Mouse (Mus musculus): Measurements from ENCODE around the gene Sim2. TPM values are rescaled to one million over a fixed set of nuclear protein-coding genes. Genes with fewer than 3 reads are reported as not detected.

The Sim2 gene
- polyA plus RNA-seq, 1 experiment from 2014 or later = 1.4 TPM

- WGBS = 6% methylated on average over 14 of the region's 14 CpGs
- Histone ChIP-seq H3K27ac (no peak overlapping the region), H3K27me3 (peaks cover 98% of the 10 kb centered on the region), H3K4me2 (replicated peaks) (peak overlapping the region; percentile 52), H3K4me1 (peaks cover 38% of the 10 kb centered on the region), H3K9me3 (no peaks in the 10 kb centered on the region), H3K4me3 (peak overlapping the region; percentile 14; the same call in 1 of the 2 replicates), H3K36me3 (no peaks in the 10 kb centered on the region), H3K9ac (no peak overlapping the region)
- ATAC-seq (ENCODE audit: low FRiP score, low read depth) = no peak
Measured at GRCm38 (mm10) chr16:94088819-94089692, 4.3 kb downstream of the Sim2 start.

- H3K4me2 ChIP-seq (replicated peaks) = no peak overlapping the region
- ATAC-seq (ENCODE audit: low FRiP score, low read depth) = no peak
- H3K4me3 ChIP-seq = no peak overlapping the region
- no peak overlapping the region for H3K27ac ChIP-seq
- H3K9ac ChIP-seq = no peak overlapping the region
- 5% methylated on average over 12 of the region's 12 CpGs for WGBS
- peaks cover 94% of the 10 kb centered on the region for H3K27me3 ChIP-seq
- H3K36me3 ChIP-seq = no peaks in the 10 kb centered on the region
- H3K9me3 ChIP-seq = no peaks in the 10 kb centered on the region
- peaks cover 32% of the 10 kb centered on the region for H3K4me1 ChIP-seq
Measured at GRCm38 (mm10) chr16:94092511-94093150, 7.9 kb downstream of the Sim2 start.

- H3K4me3 ChIP-seq = no peak overlapping the region
- no peaks in the 10 kb centered on the region for H3K9me3 ChIP-seq
- 4% methylated on average over 24 of the region's 24 CpGs for WGBS
- 0 out of 2 replicates have a peak overlapping the region, but pooled peaks have one; percentile 4 for H3K4me2 ChIP-seq (replicated peaks)
- no peak for ATAC-seq (ENCODE audit: low FRiP score, low read depth)
- H3K9ac ChIP-seq = no peak overlapping the region
- no peak overlapping the region for H3K27ac ChIP-seq
- peaks cover 38% of the 10 kb centered on the region for H3K4me1 ChIP-seq
- no peaks in the 10 kb centered on the region for H3K36me3 ChIP-seq
- H3K27me3 ChIP-seq = peaks cover 94% of the 10 kb centered on the region
Measured at GRCm38 (mm10) chr16:94093151-94093863, 8.6 kb downstream of the Sim2 start.

GRCm38 (mm10) chr16:94094251-94095108, 9.7 kb downstream of the Sim2 start:
- H3K9me3 ChIP-seq = no peaks in the 10 kb centered on the region
- H3K27me3 ChIP-seq = peaks cover 94% of the 10 kb centered on the region
- WGBS = 3% methylated on average over 48 of the region's 48 CpGs
- H3K4me1 ChIP-seq = peaks cover 40% of the 10 kb centered on the region
- ATAC-seq (ENCODE audit: low FRiP score, low read depth) = no peak
- H3K36me3 ChIP-seq = no peaks in the 10 kb centered on the region
- peak overlapping the region; percentile 27 for H3K4me2 ChIP-seq (replicated peaks)
- no peak overlapping the region for H3K9ac ChIP-seq
- H3K4me3 ChIP-seq = peak overlapping the region; percentile 20
- no peak overlapping the region for H3K27ac ChIP-seq

- Histone ChIP-seq H3K36me3 (no peaks in the 10 kb centered on the region), H3K27ac (no peak overlapping the region), H3K9me3 (no peaks in the 10 kb centered on the region), H3K9ac (no peak overlapping the region), H3K4me2 (replicated peaks) (peak overlapping the region; percentile 27), H3K4me3 (peak overlapping the region; percentile 20), H3K27me3 (peaks cover 94% of the 10 kb centered on the region), H3K4me1 (peaks cover 40% of the 10 kb centered on the region)
- no peak for ATAC-seq (ENCODE audit: low FRiP score, low read depth)
- WGBS = 1% methylated on average over 26 of the region's 26 CpGs
Measured at GRCm38 (mm10) chr16:94095109-94095822, 10.5 kb downstream of the Sim2 start.

GRCm38 (mm10) chr16:94096479-94096878, 11.7 kb downstream of the Sim2 start:
- no peaks in the 10 kb centered on the region for H3K36me3 ChIP-seq
- no peak overlapping the region for H3K4me2 ChIP-seq (replicated peaks)
- H3K4me3 ChIP-seq = no peak overlapping the region
- no peak overlapping the region for H3K27ac ChIP-seq
- peaks cover 89% of the 10 kb centered on the region for H3K27me3 ChIP-seq
- H3K9ac ChIP-seq = no peak overlapping the region
- 2% methylated on average over 14 of the region's 14 CpGs for WGBS
- H3K9me3 ChIP-seq = no peaks in the 10 kb centered on the region
- ATAC-seq (ENCODE audit: low FRiP score, low read depth) = no peak
- H3K4me1 ChIP-seq = peaks cover 41% of the 10 kb centered on the region

GRCm38 (mm10) chr16:94097724-94098455, 13.2 kb downstream of the Sim2 start:
- H3K36me3 ChIP-seq = no peaks in the 10 kb centered on the region
- no peak overlapping the region for H3K9ac ChIP-seq
- H3K4me2 ChIP-seq (replicated peaks) = no peak overlapping the region
- WGBS = 9% methylated on average over 12 of the region's 12 CpGs
- H3K27ac ChIP-seq = no peak overlapping the region
- peaks cover 79% of the 10 kb centered on the region for H3K27me3 ChIP-seq
- peaks cover 44% of the 10 kb centered on the region for H3K4me1 ChIP-seq
- no peak for ATAC-seq (ENCODE audit: low FRiP score, low read depth)
- no peak overlapping the region for H3K4me3 ChIP-seq
- no peaks in the 10 kb centered on the region for H3K9me3 ChIP-seq

GRCm38 (mm10) chr16:94113160-94113559, 28.4 kb downstream of the Sim2 start:
- H3K27me3 ChIP-seq = peaks cover 64% of the 10 kb centered on the region
- WGBS = 78% methylated on average over 7 of the region's 7 CpGs
- H3K4me3 ChIP-seq = no peak overlapping the region
- no peak overlapping the region for H3K27ac ChIP-seq
- no peaks in the 10 kb centered on the region for H3K4me1 ChIP-seq
- H3K4me2 ChIP-seq (replicated peaks) = no peak overlapping the region
- H3K36me3 ChIP-seq = no peaks in the 10 kb centered on the region
- no peak for ATAC-seq (ENCODE audit: low FRiP score, low read depth)
- H3K9me3 ChIP-seq = no peaks in the 10 kb centered on the region
- H3K9ac ChIP-seq = no peak overlapping the region

GRCm38 (mm10) chr16:94114693-94115092, 30.0 kb downstream of the Sim2 start:
- Histone ChIP-seq H3K36me3 (no peaks in the 10 kb centered on the region), H3K27me3 (peaks cover 77% of the 10 kb centered on the region), H3K4me1 (no peaks in the 10 kb centered on the region), H3K9me3 (no peaks in the 10 kb centered on the region), H3K4me2 (replicated peaks) (no peak overlapping the region), H3K4me3 (no peak overlapping the region), H3K27ac (no peak overlapping the region), H3K9ac (no peak overlapping the region)
- ATAC-seq (ENCODE audit: low FRiP score, low read depth) = no peak
- 66% methylated on average over 9 of the region's 9 CpGs for WGBS

GRCm38 (mm10) chr16:94117333-94117732, 32.6 kb downstream of the Sim2 start:
- Histone ChIP-seq H3K36me3 (no peaks in the 10 kb centered on the region), H3K9ac (no peak overlapping the region), H3K9me3 (no peaks in the 10 kb centered on the region), H3K4me2 (replicated peaks) (no peak overlapping the region), H3K4me1 (peaks cover 3% of the 10 kb centered on the region; the same call in 1 of the 2 replicates), H3K27me3 (peaks cover 88% of the 10 kb centered on the region), H3K27ac (no peak overlapping the region), H3K4me3 (no peak overlapping the region)
- no peak for ATAC-seq (ENCODE audit: low FRiP score, low read depth)
- 63% methylated on average over 6 of the region's 6 CpGs for WGBS
